Mouse (Mus musculus): ENCODE data around the gene Zkscan6. TPM values are rescaled to one million over a fixed set of nuclear protein-coding genes. Genes with fewer than 3 reads are reported as not detected.
A peak's percentile ranks its signal among the peaks of the same experiment; 100 is the strongest.

Gene Zkscan6
- total RNA-seq, 2 experiments from 2014 or later = 6.2 to 6.5 TPM

DNA sequence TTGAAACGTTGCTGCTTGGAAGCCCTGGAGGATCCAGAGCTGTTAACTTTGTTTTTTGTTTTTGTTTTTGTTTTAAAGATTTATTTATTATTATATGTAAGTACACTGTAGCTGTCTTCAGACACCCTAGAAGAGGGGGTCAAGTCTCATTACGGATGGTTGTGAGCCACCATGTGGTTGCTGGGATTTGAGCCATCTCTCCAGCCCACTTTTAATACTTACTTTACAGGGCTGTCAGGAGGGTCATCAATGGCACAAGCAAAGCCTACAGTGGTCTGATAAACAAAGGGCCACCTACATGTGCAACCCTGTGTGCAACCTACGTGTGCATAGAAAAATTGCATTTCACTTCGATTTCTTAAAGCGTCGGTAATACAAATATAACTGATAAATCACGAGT lies 626 bp downstream of the Zkscan6 start:
- DNase-seq (ENCODE audit: low spot score in 2 of 2) = no peak

DNA sequence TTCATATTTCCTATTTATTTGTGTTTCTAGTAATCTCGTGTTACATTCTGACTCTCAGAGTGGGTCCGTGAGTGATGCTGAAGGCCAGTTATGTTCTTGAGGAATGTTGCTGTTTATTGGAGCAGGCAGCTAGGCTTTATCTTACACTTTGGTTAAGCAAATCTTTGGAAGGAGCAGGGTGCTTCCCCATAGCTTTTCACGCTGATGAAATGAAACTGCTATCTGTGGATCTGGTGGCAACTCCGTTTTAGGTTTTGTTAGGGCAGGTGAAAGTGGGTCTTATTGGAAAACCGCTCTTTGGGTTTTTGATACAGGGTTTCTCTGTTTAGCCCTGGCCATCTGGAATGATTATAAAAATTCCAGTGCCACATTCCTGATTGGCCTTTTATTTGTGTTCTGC lies 5.1 kb downstream of the Zkscan6 start:
- DNase-seq (ENCODE audit: low spot score in 2 of 2) = no peak

DNA sequence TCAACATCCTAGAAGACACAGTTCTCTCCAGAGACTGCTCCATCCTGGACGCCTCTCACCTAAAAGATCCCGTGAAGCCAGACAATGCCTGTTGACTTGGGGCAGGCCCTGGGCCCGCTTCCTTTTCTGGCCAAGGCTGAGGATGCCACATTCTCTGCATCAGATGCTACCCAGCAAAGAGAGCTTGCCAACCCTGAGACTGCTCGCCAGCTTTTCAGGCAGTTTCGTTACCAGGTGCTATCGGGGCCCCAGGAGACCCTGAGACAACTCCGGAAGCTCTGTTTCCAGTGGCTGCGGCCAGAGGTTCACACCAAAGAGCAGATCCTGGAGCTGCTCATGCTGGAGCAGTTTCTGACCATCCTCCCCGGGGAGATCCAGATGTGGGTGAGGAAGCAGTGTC lies 7.4 kb downstream of the Zkscan6 start:
- DNase-seq (ENCODE audit: low spot score in 2 of 2) = no peak

DNA sequence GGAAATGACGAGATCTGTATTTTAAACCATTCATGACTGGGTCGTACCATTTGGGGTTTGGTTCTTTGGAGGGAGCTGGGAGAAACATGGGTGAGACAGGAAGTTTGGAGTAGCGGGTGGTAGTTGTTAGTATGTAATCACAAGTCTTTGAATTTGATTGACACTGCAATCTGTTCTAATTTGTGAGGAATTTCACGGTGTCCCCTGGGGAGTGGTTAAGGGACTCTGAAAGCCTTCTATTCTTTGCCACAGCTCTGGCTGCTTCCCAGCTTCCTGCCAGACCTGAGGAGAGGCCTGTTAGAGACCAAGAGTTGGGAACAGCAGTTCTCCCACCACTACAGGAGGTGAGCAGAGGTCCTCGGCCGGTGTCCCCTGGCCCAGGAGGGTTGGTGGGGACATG lies 9.3 kb downstream of the Zkscan6 start:
- DNase-seq (ENCODE audit: low spot score in 2 of 2) = no peak

DNA sequence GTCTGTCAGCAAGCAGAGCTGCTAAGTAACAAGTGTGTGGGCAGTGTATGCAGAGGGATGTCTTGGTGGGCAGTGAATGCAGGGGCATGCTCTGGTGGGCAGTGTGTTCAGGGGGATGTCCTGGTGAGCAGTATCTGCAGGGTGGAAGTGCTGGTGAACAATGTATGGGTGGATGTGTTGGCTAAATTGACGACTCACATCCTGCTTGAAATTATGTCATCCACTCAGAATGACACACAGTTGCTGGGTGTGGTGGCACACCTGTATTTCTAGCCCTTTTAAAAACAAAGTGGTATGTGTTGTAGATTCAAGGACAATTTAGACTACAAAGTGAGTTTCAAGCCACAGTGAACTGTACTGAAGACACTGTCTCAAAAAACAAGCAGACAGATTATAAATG lies 11.2 kb downstream of the Zkscan6 start:
- no peak for DNase-seq (ENCODE audit: low spot score in 2 of 2)

DNA sequence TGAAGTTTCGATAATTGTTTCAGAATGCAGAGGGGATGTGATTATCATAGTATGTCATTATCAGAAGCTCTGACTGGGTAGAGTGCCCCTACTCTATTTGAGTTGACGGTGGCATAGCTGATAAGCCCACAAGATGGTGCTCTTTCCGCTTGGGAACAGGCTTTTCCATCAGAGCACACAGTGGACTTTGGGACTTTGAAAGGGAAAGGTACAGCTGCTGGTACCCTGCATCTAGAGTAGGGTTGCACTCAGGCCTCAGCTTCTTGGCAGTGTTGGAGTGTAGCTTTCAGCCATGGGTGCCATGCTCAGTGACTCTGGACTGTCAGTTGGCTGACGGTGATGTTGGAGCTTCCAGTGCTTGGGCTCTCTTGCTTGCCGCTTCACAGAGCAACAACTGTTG lies 13.3 kb downstream of the Zkscan6 start:
- DNase-seq (ENCODE audit: low spot score in 2 of 2) = no peak

DNA sequence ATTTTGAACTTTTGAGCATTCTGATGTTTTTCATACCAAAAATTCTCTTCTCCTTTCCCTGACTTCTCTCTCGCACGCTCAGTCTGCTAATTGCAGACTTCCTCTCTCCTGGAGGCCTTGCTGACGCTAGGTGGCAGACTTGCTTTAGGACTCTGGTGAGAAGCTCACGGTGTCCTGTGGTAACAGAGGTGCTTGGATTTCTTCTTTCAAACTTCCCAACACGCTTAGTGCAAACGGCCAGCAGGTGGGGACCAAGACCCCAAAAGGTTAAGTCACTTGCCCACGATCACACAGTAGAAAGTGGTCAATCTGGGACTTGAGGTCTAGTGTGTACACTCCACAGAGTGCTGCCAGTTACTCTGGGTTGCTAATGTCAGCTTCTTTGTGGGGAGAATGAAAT lies 13.9 kb downstream of the Zkscan6 start:
- peak in 1 of 2 experiments; percentile 64 for DNase-seq (ENCODE audit: low spot score in 2 of 2)

DNA sequence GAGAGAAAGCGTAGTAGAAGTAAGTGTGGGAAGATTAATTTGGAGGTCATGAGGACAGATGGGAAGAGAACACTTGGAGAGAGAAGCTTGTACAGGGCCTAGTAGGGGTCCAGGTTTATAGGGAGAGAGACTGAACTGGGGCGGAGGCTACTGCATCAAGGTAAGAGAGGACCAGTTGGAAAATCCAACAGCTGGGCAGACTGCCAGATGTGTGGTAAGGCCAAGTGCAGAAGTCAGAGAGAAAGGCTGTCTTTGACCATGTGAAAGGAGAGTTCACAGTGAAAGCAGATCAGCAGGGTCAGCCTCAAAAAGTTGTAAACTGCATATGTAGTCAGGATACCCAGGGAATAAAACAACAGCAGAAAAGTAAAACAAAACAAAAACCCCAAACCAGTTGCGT lies 17.6 kb downstream of the Zkscan6 start:
- DNase-seq (ENCODE audit: low spot score in 2 of 2) = no peak

DNA sequence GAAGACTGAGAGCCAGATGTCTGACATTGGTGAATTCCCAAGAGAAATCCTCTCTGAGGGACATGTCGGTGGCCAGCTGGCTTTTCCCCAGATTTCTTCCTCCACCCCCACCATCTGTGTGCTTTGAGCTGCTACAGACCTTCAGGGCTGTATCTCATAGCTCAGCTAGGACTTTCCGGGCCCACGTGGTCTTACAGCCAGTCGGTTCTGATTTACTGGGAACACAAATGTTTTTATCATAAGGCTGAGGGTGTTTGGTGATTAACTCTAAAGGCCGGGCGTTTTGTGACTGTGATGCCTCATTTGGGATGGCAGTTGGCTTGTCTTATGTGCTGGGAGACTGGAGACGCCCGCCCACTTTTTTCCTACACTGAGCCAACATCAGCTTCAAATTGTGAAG lies 32.0 kb downstream of the Zkscan6 start:
- no peak for DNase-seq (ENCODE audit: low spot score in 2 of 2)

DNA sequence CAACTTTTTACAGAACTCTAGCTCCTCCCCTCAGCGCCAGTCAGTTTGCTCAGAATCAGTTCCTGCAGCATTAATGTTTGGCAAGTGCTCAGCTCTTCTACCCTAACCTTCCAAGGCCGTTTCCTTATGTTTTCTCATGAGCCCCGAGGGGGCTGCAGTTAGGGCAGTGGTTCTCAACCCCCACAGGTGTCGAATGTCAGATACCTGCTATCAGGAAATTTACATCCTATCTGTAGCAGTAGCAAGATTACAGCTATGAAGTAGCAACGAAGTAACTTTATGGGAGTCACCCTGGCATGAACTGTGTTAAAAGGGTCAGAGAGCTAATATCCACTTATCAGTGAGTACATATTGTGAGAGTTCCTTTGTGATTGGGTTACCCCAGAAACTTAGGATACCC lies 39.5 kb downstream of the Zkscan6 start:
- DNase-seq (ENCODE audit: low spot score in 2 of 2) = no peak

DNA sequence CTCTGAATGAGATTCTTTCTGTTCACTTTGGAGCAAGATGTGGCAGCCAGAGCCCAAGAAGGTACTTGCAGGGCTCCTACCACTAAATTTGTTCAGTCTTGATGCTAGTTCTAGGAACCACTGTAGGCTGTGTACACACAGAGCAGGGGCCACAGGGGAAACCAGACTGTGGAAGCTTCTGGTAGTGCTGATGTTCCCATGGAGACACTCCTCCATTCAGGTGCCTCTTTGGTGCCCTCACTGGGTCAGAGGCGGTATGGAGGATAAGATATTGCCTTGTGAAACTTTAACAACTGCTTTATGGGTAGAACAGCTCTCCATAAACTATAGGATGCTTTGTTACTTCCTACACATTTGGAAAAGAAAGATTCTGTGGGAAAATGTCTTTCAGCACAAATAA lies 45.1 kb downstream of the Zkscan6 start:
- no peak for DNase-seq (ENCODE audit: low spot score in 2 of 2)

DNA sequence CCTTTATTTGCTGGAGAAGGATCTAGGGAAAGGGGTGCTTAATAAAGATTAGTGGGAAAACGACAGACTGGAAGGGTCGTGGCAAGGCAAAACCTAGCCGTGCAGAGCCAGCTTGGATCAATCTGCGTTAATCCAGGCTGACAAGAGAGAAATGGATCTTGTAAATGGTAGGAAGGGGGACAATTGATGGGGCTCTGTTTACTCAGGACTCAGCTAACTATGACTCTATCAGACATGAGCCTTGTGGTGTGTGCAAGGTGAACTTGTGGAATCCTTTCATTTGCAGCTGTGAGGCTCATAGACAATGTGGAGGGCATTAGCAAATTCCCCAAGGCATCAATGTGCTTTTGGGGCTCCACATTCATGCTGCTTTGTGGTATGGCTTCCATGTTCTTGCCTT lies 54.5 kb downstream of the Zkscan6 start:
- no peak for DNase-seq (ENCODE audit: low spot score in 2 of 2)

DNA sequence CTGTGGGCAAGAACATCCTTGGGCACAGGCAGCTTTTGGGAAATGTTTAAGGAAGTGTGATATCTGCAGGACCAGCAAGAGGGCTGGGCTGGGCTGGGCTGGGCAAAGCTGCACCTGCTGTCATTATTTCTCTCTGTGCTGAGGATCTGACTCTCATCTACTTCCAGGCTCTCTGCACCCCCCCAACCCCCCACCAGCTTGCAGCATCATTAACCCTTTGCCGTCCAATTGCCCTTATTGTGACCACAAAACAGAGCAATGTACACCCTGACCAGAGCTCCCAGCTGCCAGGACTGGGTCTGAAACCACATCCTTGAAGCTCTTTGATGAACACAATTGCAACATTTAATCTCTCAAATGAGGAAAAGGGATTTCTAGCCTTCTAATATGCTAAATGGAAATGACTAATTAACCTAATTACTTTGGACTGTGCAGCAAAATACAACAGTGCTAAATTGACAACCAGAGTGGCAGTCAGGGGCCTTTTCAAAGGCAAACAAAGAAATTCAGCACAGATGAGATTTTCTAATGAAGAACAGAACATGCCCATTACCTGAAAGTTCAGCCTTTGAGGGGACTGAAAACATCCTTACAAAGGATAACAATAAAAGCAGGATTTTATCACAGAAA lies 70.3 kb downstream of the Zkscan6 start:
- DNase-seq (ENCODE audit: low spot score in 2 of 2) = no peak

Other genes starting within 250 kb of the Zkscan6 start
- gene Map2k4, start 18.9 kb upstream of the Zkscan6 start, total RNA-seq (2021) = 10 to 100 TPM; 53.6 to 59.7 TPM

All from gastrocnemius, postnatal 4 days (tissue).